Mouse (Mus musculus): ENCODE measurements at regions not wholly inside any gene's neighbourhood (a gene's known extent, or its start where the extent isn't known, plus 50 kb on each side); places are given as distances from the start of the nearest gene placed in this dataset.

GRCm38 (mm10) chrX:13224902-13225301, 55.9 kb upstream of the Ddx3x start:
- no peak for DNase-seq (ENCODE audit: low spot score)

DNA sequence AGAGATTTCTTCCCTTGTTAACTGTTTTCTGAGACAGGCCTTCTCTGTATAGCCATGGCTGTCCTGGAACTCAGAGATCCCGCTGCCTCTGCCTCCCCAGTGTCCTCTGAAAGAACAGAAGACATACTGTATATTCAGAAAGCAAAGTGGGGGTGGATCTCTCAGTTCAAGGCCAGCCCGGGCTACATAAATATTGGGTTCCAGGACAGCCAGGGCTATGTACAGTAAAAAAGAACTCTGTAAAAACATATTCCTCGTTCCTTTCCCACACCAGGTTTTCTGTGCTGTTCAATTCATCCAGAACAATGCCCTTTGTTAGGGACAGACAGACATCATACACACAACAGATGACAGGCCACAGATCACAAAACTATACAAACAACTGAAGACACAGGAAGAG, 54.3 kb upstream of the Ddx3x start:
- DNase-seq (ENCODE audit: low spot score): no peak

- peak; percentile 53 for DNase-seq (ENCODE audit: low spot score)
Measured at GRCm38 (mm10) chrX:13229891-13230614, 50.7 kb upstream of the Ddx3x start.

DNA sequence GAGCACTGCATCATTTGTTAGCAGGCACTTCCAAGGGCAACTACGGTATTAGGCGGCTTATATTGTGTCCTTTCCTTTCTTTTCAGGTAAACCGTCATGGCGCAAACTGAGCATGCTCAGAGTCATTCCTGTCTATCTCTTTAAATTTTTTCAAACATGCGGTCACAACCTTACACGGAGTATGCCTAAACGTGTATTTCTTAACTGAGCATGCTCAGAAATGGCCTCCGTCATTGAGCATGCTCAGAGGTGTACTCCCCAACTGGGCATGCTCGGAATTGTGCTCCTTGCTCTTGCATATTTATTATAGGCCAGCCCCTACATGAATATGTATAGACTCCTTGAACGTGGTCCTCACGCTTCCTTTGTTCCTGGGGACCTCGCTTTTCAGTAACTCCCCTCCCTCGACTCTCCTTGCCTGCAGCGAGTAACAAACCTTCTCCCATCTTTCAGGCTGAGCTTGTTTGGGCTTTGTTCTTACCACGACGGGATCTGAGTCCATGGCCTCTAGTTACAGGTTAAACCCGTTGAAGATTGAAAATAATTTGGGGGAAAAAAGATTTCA, 50.1 kb upstream of the Ddx3x start:
- peak; percentile 74 for DNase-seq (ENCODE audit: low spot score)

Data from urinary bladder, postnatal 14 days (tissue).